19 mouse cellular contexts compared by ENCODE assay signal in genomic region chr19:59627681-59628080, GRCm38 (mm10).
DNase-seq lines count a peak whose midpoint lies in the region; ATAC-seq and TF ChIP-seq lines count a peak whose summit lies in the region.
"Had no signal": no experiment of that assay in that cellular context is flagged by ENCODE, and none has a peak within 500 bp of the region (broad histone marks: within the 10 kb centered on the region; RNA-seq: fewer than 3 reads in every experiment).

No protein-coding gene starts in this region.

- no peaks in the 10 kb centered on the region for H3K27me3 ChIP-seq in midbrain, embryonic 11.5 days (ENCODE audit: control insufficient read depth, insufficient read depth, low read length)
- no peaks in the 10 kb centered on the region for H3K27me3 ChIP-seq in midbrain, postnatal 0 days (ENCODE audit: insufficient read depth, low read length)
- no peaks in the 10 kb centered on the region for H3K27me3 ChIP-seq in midbrain, embryonic 14.5 days (ENCODE audit: control insufficient read depth, insufficient read depth, low read length)
- no peaks in the 10 kb centered on the region for H3K27me3 ChIP-seq in midbrain, embryonic 16.5 days (ENCODE audit: control insufficient read depth, insufficient read depth, low read depth, low read length)
- H3K27me3 ChIP-seq: forebrain, embryonic 15.5 days had no signal

- WGBS in midbrain, embryonic 11.5 days = 61% methylated on average over 3 of the region's 3 CpGs
- 57% methylated on average over 3 of the region's 3 CpGs for WGBS in midbrain, postnatal 0 days
- 58% methylated on average over 3 of the region's 3 CpGs for WGBS in midbrain, embryonic 14.5 days
- WGBS in midbrain, embryonic 16.5 days = 47% methylated on average over 3 of the region's 3 CpGs

- ATAC-seq in midbrain, embryonic 11.5 days (ENCODE audit: low FRiP score) = no peak
- ATAC-seq in midbrain, postnatal 0 days (ENCODE audit: low FRiP score) = no peak
- ATAC-seq in midbrain, embryonic 14.5 days (ENCODE audit: low FRiP score, low TSS enrichment) = no peak
- ATAC-seq in midbrain, embryonic 16.5 days = no peak
- no peak for ATAC-seq in cerebellum, adult (ENCODE audit: insufficient number of reproducible peaks, low FRiP score, low TSS enrichment)
- ATAC-seq: forebrain, embryonic 15.5 days; forebrain, postnatal 0 days had no signal

- H3K9me3 ChIP-seq in midbrain, embryonic 11.5 days (ENCODE audit: control insufficient read depth, low read length) = no peaks in the 10 kb centered on the region
- H3K9me3 ChIP-seq in midbrain, postnatal 0 days (ENCODE audit: low read length) = no peaks in the 10 kb centered on the region
- no peaks in the 10 kb centered on the region for H3K9me3 ChIP-seq in midbrain, embryonic 14.5 days (ENCODE audit: control insufficient read depth, low read length)
- H3K9me3 ChIP-seq in midbrain, embryonic 16.5 days (replicated peaks; ENCODE audit: control insufficient read depth, low read length, poor library complexity, severe bottlenecking) = no peaks in the 10 kb centered on the region
- H3K9me3 ChIP-seq: embryonic facial prominence, embryonic 10.5 days; embryonic facial prominence, embryonic 12.5 days; forebrain, embryonic 15.5 days had no signal

- H3K27ac ChIP-seq in midbrain, embryonic 11.5 days (ENCODE audit: low read depth, low read length) = no peak overlapping the region
- H3K27ac ChIP-seq in midbrain, postnatal 0 days (ENCODE audit: low read depth, low read length) = no peak overlapping the region
- H3K27ac ChIP-seq in midbrain, embryonic 14.5 days (replicated peaks; ENCODE audit: low read depth, low read length) = peak overlapping the region; percentile 57
- H3K27ac ChIP-seq in midbrain, embryonic 16.5 days (ENCODE audit: low read length) = no peak overlapping the region
- H3K27ac ChIP-seq: embryonic facial prominence, embryonic 10.5 days; embryonic facial prominence, embryonic 12.5 days had no signal

- no peak overlapping the region for H3K4me3 ChIP-seq in midbrain, embryonic 11.5 days (ENCODE audit: low read depth, low read length)
- H3K4me3 ChIP-seq in midbrain, postnatal 0 days (ENCODE audit: low read depth, low read length) = no peak overlapping the region
- H3K4me3 ChIP-seq in midbrain, embryonic 14.5 days (replicated peaks; ENCODE audit: low read depth, low read length) = no peak overlapping the region
- H3K4me3 ChIP-seq in midbrain, embryonic 16.5 days (ENCODE audit: low read depth, low read length) = no peak overlapping the region
- H3K4me3 ChIP-seq: embryonic facial prominence, embryonic 10.5 days; embryonic facial prominence, embryonic 12.5 days; forebrain, embryonic 15.5 days had no signal

- TF ChIP-seq CTCF in midbrain, postnatal 0 days (IDR thresholded peaks at IDR 0.05) = no peak

- peak; percentile 58 for DNase-seq in heart, adult 11 months
- no peak for DNase-seq in heart, adult 8-10 months (ENCODE audit: low spot score)
- DNase-seq in midbrain, embryonic 11.5 days (ENCODE audit: low spot score, missing footprints) = peak; percentile 74
- no peak for DNase-seq in midbrain, postnatal 0 days (ENCODE audit: low spot score)
- DNase-seq in midbrain, embryonic 14.5 days = no peak
- DNase-seq: adrenal gland, adult 2 months; adrenal gland, postnatal 10 days; adrenal gland, postnatal 25 days; cerebellum, adult 11-12 months; cerebellum, adult 2 months; cerebellum, adult 9-10 months; cerebellum, postnatal 10 days; cerebellum, postnatal 25 days; forebrain, postnatal 0 days had no signal

- H3K36me3 ChIP-seq in midbrain, embryonic 11.5 days (ENCODE audit: control insufficient read depth, insufficient read depth, low read length) = no peaks in the 10 kb centered on the region
- H3K36me3 ChIP-seq in midbrain, postnatal 0 days (ENCODE audit: insufficient read depth, low read length) = no peaks in the 10 kb centered on the region
- H3K36me3 ChIP-seq in midbrain, embryonic 14.5 days (ENCODE audit: control insufficient read depth, insufficient read depth, low read length) = no peaks in the 10 kb centered on the region
- no peaks in the 10 kb centered on the region for H3K36me3 ChIP-seq in midbrain, embryonic 16.5 days (ENCODE audit: control insufficient read depth, insufficient read depth, low read length)
- H3K36me3 ChIP-seq: embryonic facial prominence, embryonic 10.5 days; embryonic facial prominence, embryonic 12.5 days; forebrain, embryonic 15.5 days had no signal

- no peak overlapping the region for H3K4me2 ChIP-seq in midbrain, embryonic 11.5 days
- H3K4me2 ChIP-seq in midbrain, postnatal 0 days (ENCODE audit: low read depth, low read length, poor library complexity, severe bottlenecking) = no peak overlapping the region
- H3K4me2 ChIP-seq in midbrain, embryonic 14.5 days (ENCODE audit: low read length) = no peak overlapping the region
- H3K4me2 ChIP-seq in midbrain, embryonic 16.5 days (ENCODE audit: low read length) = no peak overlapping the region
- H3K4me2 ChIP-seq: embryonic facial prominence, embryonic 12.5 days; forebrain, embryonic 15.5 days had no signal

- no peaks in the 10 kb centered on the region for H3K4me1 ChIP-seq in midbrain, embryonic 11.5 days (ENCODE audit: control insufficient read depth, insufficient read depth, low read length)
- H3K4me1 ChIP-seq in midbrain, postnatal 0 days (ENCODE audit: insufficient read depth, low read length) = no peaks in the 10 kb centered on the region
- peaks cover 22% of the 10 kb centered on the region for H3K4me1 ChIP-seq in midbrain, embryonic 14.5 days (ENCODE audit: control insufficient read depth, insufficient read depth, low read length)
- peaks cover 11% of the 10 kb centered on the region for H3K4me1 ChIP-seq in midbrain, embryonic 16.5 days (ENCODE audit: control insufficient read depth, insufficient read depth, low read length)
- H3K4me1 ChIP-seq: embryonic facial prominence, embryonic 12.5 days had no signal

- no peak overlapping the region for H3K9ac ChIP-seq in midbrain, embryonic 11.5 days (ENCODE audit: low read length)
- H3K9ac ChIP-seq in midbrain, postnatal 0 days (replicated peaks; ENCODE audit: low read length, poor library complexity, severe bottlenecking) = no peak overlapping the region
- H3K9ac ChIP-seq in midbrain, embryonic 14.5 days (replicated peaks; ENCODE audit: low read length) = no peak overlapping the region
- no peak overlapping the region for H3K9ac ChIP-seq in midbrain, embryonic 16.5 days (ENCODE audit: low read depth, low read length)
- H3K9ac ChIP-seq: embryonic facial prominence, embryonic 12.5 days; forebrain, embryonic 15.5 days; forebrain, postnatal 0 days had no signal

Comparison
In these comparisons a context has a peak if more than half of its experiments do, and no peak if none do; other contexts are left out.
1. DNase-seq: peak in heart, adult 11 months (single experiment) and midbrain, embryonic 11.5 days (single experiment); none in heart, adult 8-10 months (single experiment), midbrain, postnatal 0 days (single experiment) and midbrain, embryonic 14.5 days (single experiment).